Mouse (Mus musculus) hindbrain, embryonic 16.5 days (tissue): ENCODE measurements at regions not wholly inside any gene's neighbourhood (a gene's known extent, or its start where the extent isn't known, plus 50 kb on each side); places are given as distances from the start of the nearest gene placed in this dataset.

Experiments used
- ATAC-seq: fragments of 200-750 bp; cut with Nextera tagmentation; 2 replicates; pipeline ENCODE4 v1.8.0; 2017; ENCODE audit warnings: moderate TSS enrichment, moderate library complexity
- H3K27ac ChIP-seq: fragments of 300-500 bp; sonication (generic); 2 replicates; pipeline ENCODE4 v1.5.1; 2014; ENCODE audit warnings: low read depth, mild to moderate bottlenecking, control low read depth, low read length, moderate library complexity
- H3K27me3 ChIP-seq: fragments of 300-500 bp; sonication (generic); replicated peaks from 2 replicates; pipeline ENCODE4 v1.6.1; 2014; ENCODE audit warnings: low read length; ENCODE audit not compliant: control insufficient read depth, insufficient read depth
- H3K36me3 ChIP-seq: fragments of 300-500 bp; sonication (generic); 2 replicates; pipeline ENCODE4 v1.6.1; 2014; ENCODE audit warnings: mild to moderate bottlenecking, low read length, moderate library complexity, mixed read lengths; ENCODE audit not compliant: control insufficient read depth, insufficient read depth
- H3K4me1 ChIP-seq: fragments of 300-500 bp; sonication (generic); 2 replicates; pipeline ENCODE4 v1.6.1; 2014; ENCODE audit warnings: low read depth, low read length; ENCODE audit not compliant: control insufficient read depth, insufficient read depth
- H3K4me2 ChIP-seq: fragments of 300-500 bp; sonication (generic); 2 replicates; pipeline ENCODE4 v1.6.1; 2014; ENCODE audit warnings: mild to moderate bottlenecking, low read length, control low read depth, moderate library complexity
- H3K4me3 ChIP-seq: fragments of 300-500 bp; sonication (generic); 2 replicates; pipeline ENCODE4 v1.5.1; 2014; ENCODE audit warnings: mild to moderate bottlenecking, low read length, control low read depth, moderate library complexity
- H3K9ac ChIP-seq: fragments of 300-500 bp; sonication (generic); 2 replicates; pipeline ENCODE4 v1.6.1; 2014; ENCODE audit warnings: low read depth, mild to moderate bottlenecking, control low read depth, low read length, moderate library complexity
- H3K9me3 ChIP-seq: fragments of 300-500 bp; sonication (generic); 2 replicates; pipeline ENCODE4 v1.6.1; 2014; ENCODE audit warnings: mild to moderate bottlenecking, low read length, moderate library complexity; ENCODE audit not compliant: control insufficient read depth
- WGBS: fragments of 180-500 bp; shearing (Covaris S2); extraction: QIAGEN DNeasy Blood & Tissue Kit; methylation state at CpG from one replicate; pipeline ENCODE4 v1.1.7; 2014; 5-methylcytosine and 5-hydroxymethylcytosine counted together

DNA sequence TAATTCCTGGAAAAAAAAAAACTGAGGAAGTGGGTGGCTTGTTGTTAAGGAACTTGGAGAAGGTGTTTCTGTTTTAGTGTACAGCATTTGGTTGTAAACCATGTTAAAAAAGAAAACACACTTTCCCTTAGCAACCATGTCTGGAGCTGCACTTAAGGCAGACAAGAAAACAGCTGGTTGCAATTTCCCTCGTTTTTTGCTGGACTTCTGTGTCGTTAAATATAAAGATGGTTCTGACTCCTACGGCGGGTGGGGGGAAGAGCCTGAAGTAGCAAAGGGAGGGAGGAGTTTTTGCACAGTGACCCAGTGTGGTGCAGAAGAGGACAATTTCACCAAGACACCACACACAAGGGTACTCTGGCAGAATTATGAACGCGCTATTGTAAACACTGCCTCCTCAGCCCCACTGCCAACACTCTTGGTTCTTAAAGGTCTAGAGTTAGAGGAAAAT is 89.8 kb upstream of the Tnfaip3 start:
- WGBS = 75% methylated on average over 6 of the region's 6 CpGs
- H3K27ac ChIP-seq = no peak overlapping the region
- H3K4me2 ChIP-seq = no peak overlapping the region
- H3K9me3 ChIP-seq = no peaks in the 10 kb centered on the region
- H3K4me1 ChIP-seq = no peaks in the 10 kb centered on the region
- H3K9ac ChIP-seq = no peak overlapping the region
- no peaks in the 10 kb centered on the region for H3K36me3 ChIP-seq
- no peak for ATAC-seq
- no peaks in the 10 kb centered on the region for H3K27me3 ChIP-seq
- no peak overlapping the region for H3K4me3 ChIP-seq

GRCm38 (mm10) chr10:19104671-19105203 is 89.3 kb upstream of the Tnfaip3 start:
- no peak overlapping the region for H3K4me2 ChIP-seq
- no peak overlapping the region for H3K9ac ChIP-seq
- no peaks in the 10 kb centered on the region for H3K4me1 ChIP-seq
- H3K27me3 ChIP-seq = no peaks in the 10 kb centered on the region
- H3K27ac ChIP-seq = no peak overlapping the region
- no peaks in the 10 kb centered on the region for H3K9me3 ChIP-seq
- no peaks in the 10 kb centered on the region for H3K36me3 ChIP-seq
- H3K4me3 ChIP-seq = no peak overlapping the region
- 70% methylated on average over 5 of the region's 5 CpGs for WGBS
- ATAC-seq = no peak

GRCm38 (mm10) chr10:19099369-19100285 is 84.2 kb upstream of the Tnfaip3 start:
- no peaks in the 10 kb centered on the region for H3K9me3 ChIP-seq
- ATAC-seq = no peak
- no peaks in the 10 kb centered on the region for H3K36me3 ChIP-seq
- no peak overlapping the region for H3K4me3 ChIP-seq
- no peaks in the 10 kb centered on the region for H3K4me1 ChIP-seq
- WGBS = 88% methylated on average over 10 of the region's 10 CpGs
- H3K4me2 ChIP-seq = no peak overlapping the region
- no peaks in the 10 kb centered on the region for H3K27me3 ChIP-seq
- no peak overlapping the region for H3K27ac ChIP-seq
- no peak overlapping the region for H3K9ac ChIP-seq

DNA sequence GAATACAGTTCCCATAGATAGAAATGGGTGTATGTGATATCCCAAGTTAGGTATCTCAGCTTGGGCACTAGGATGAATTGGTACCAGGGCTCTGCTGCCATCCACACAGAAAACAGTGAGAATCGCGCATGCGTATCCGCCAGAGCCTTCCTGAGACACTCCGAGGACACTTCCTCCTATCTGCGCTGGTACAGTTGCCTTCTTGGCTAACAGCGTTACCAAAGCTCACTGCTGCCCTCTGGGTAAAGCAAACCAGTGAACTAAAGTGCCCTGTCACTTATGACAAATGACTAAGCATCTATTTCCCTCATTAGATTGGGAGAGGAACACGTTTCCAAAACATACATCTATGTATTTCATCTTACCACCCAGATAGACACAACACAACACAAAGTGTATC is 78.8 kb upstream of the Tnfaip3 start:
- Histone ChIP-seq H3K9me3 (no peaks in the 10 kb centered on the region), H3K4me3 (no peak overlapping the region), H3K4me1 (no peaks in the 10 kb centered on the region), H3K27me3 (no peaks in the 10 kb centered on the region), H3K27ac (no peak overlapping the region), H3K9ac (no peak overlapping the region), H3K36me3 (no peaks in the 10 kb centered on the region), H3K4me2 (no peak overlapping the region)
- WGBS = 54% methylated on average over 8 of the region's 8 CpGs
- ATAC-seq = no peak

DNA sequence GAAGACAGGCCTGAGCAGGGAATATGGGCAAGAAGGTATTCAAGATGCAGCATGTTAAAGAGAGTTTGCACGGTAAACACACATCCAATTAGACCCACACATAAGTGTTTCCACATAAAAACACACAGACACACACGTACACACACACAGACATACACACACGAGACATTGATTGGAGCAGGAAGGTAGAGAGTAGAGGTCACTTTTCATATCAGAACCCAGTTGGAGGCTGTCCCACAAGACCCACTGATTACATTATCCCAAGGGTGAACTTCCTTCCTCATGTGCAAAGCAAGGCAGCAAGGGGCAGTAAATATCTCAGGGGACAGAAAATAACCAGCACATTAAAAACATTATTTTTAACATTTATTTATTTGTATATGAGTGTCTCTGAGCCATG is 78.2 kb upstream of the Tnfaip3 start:
- H3K4me3 ChIP-seq = no peak overlapping the region
- no peak for ATAC-seq
- no peak overlapping the region for H3K4me2 ChIP-seq
- whole genome bisulfite sequencing = 82% methylated on average over 3 of the region's 3 CpGs
- no peak overlapping the region for H3K27ac ChIP-seq
- H3K4me1 ChIP-seq = no peaks in the 10 kb centered on the region
- no peaks in the 10 kb centered on the region for H3K36me3 ChIP-seq
- H3K9me3 ChIP-seq = no peaks in the 10 kb centered on the region
- no peak overlapping the region for H3K9ac ChIP-seq
- H3K27me3 ChIP-seq = no peaks in the 10 kb centered on the region

GRCm38 (mm10) chr10:19091949-19092348 is 76.5 kb upstream of the Tnfaip3 start:
- no peak overlapping the region for H3K4me2 ChIP-seq
- no peaks in the 10 kb centered on the region for H3K27me3 ChIP-seq
- no peaks in the 10 kb centered on the region for H3K9me3 ChIP-seq
- WGBS = 87% methylated on average over 3 of the region's 3 CpGs
- no peaks in the 10 kb centered on the region for H3K36me3 ChIP-seq
- H3K9ac ChIP-seq = no peak overlapping the region
- H3K4me1 ChIP-seq = no peaks in the 10 kb centered on the region
- no peak overlapping the region for H3K27ac ChIP-seq
- no peak overlapping the region for H3K4me3 ChIP-seq
- no peak for ATAC-seq

DNA sequence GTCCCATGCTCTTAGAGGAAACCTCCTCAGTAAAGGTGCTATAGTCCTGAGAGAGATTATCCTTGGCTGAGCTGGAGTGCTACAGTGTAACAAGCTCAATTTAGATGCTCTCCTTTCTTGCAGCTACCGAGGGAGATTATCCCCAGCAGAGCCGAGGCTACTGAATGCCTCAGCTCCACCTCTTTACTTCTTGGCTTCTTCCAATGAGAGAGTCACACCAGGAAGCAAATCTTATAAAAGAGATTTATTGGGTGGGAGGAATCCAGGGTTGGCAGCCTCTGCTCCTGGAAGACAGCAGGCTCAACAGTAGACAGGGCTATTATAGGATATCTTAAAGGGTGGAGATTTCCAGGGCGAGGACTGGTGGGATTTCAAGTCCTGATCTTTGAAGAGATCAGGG is 75.7 kb upstream of the Tnfaip3 start:
- Histone ChIP-seq H3K9me3 (no peaks in the 10 kb centered on the region), H3K36me3 (no peaks in the 10 kb centered on the region), H3K4me3 (no peak overlapping the region), H3K27ac (no peak overlapping the region), H3K4me1 (no peaks in the 10 kb centered on the region), H3K4me2 (no peak overlapping the region), H3K9ac (no peak overlapping the region), H3K27me3 (no peaks in the 10 kb centered on the region)
- WGBS = 55% methylated on average over 3 of the region's 3 CpGs
- ATAC-seq = no peak

DNA sequence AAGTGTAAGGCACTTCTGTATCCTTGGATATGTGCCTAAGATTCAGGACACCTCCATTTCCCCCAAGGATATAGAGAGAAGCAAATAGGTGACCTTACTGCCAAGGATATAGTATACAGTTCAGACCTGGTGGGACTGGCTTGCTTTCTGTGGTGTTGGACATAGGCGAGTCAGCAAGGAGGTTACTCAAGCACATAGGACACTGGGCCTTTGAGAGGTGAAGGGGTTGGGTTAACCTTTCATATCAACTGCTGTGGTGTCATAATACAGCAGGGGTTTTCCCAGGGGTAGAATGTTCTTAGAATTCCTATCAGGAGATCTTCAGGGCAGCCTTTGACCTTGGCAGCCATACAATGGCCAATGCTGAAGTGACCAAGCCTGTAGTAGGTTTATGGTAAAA is 71.5 kb upstream of the Tnfaip3 start:
- no peaks in the 10 kb centered on the region for H3K36me3 ChIP-seq
- no peaks in the 10 kb centered on the region for H3K27me3 ChIP-seq
- no peak overlapping the region for H3K27ac ChIP-seq
- no peaks in the 10 kb centered on the region for H3K9me3 ChIP-seq
- H3K4me3 ChIP-seq = no peak overlapping the region
- no peak for ATAC-seq
- 100% methylated on average over 1 of the region's 1 CpGs for WGBS
- H3K4me2 ChIP-seq = no peak overlapping the region
- H3K9ac ChIP-seq = no peak overlapping the region
- H3K4me1 ChIP-seq = no peaks in the 10 kb centered on the region

- Histone ChIP-seq H3K27me3 (no peaks in the 10 kb centered on the region), H3K36me3 (no peaks in the 10 kb centered on the region), H3K9me3 (no peaks in the 10 kb centered on the region), H3K27ac (no peak overlapping the region), H3K4me2 (no peak overlapping the region), H3K4me1 (no peaks in the 10 kb centered on the region), H3K4me3 (no peak overlapping the region), H3K9ac (no peak overlapping the region)
- 85% methylated on average over 4 of the region's 4 CpGs for WGBS
- no peak for ATAC-seq
Measured at GRCm38 (mm10) chr10:19082136-19082535, 66.7 kb upstream of the Tnfaip3 start.
